Mouse (Mus musculus): ENCODE results near the gene Tbcd.

Gene Tbcd

DNA sequence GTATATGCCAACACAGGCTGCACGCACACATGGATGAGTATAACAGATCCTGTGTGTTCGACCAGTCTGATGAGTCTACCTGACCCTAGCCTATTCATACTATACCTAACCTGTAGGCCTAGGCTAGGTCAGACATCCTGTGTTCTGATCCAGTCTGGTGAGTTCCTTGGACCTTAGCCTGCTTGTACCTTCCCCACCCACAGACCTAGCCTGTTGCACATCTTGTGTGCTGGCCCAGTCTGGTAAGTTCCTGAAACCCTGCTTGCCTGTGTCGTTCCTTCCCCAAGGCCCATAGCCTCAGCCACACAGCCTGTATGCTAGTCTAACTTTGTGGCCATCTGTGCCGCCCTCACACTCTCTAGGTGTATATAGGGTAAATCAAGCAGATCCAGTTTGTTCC, 112.5 kb downstream of the Tbcd start:
- DNase-seq (ENCODE audit: low spot score) = no peak

GRCm38 (mm10) chr11:121581856-121582255, 130.1 kb downstream of the Tbcd start:
- DNase-seq (ENCODE audit: low spot score) = no peak

GRCm38 (mm10) chr11:121597254-121597653, 145.5 kb downstream of the Tbcd start:
- no peak for DNase-seq (ENCODE audit: low spot score)

DNA sequence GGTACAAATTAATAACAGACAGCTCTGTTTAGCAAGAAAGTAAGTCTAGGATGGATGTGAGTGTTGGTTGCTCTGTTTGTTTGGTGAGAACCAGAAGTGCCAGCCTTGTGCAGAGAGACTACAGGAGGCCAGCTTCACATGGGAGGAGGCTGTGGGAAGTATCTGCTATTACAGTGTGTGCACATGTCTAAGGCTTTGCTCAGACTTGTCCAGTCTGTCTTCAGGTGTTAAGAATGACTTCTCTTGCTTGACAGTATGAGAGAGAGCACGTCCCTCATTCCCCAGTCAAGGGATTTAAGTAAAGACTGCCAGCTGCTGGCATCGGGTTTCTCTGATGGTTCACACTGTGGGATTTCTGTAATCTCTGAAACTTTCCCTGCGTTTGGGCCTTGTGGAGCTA, 149.7 kb downstream of the Tbcd start:
- no peak for DNase-seq (ENCODE audit: low spot score)

DNA sequence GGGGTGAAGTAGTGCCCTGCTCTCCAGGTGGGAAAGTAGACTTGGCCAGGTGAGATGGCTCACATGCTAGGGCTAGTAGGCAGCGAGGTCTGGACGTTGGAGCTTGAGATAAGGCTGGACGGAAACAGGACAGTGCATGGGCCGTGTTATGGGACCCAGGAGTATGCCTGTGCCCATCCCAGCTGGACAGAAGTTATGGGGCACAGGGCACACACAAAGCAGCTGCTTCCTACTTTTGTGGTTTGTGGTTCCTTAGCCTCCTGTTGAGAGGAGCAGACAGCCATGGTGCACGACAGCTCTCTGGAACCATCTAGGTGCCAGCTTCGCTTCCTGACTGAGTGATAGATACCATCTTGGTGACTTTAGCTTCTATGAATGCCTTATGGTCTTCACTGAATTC, 153.9 kb downstream of the Tbcd start:
- no peak for DNase-seq (ENCODE audit: low spot score)

DNA sequence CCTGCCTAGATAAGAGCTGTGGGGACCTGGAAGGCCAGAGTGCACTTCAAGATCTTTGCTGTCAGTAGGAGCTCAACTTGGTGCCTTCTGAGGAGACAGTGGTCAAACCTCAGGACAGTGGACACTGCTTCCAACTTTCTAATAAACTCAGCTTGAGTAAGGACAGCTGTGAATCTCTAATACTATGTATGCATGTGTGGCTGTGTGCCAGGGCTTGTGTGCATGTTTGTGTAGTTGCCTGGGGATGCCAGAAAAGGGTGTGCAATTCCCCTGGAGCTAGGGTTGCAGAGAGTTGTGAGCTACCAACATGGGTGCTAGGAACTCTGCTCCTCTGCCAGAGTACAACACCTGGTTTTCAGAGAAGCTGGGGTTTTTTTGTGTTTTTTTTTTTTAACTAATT, 159.2 kb downstream of the Tbcd start:
- no peak for DNase-seq (ENCODE audit: low spot score)

- DNase-seq (ENCODE audit: low spot score) = no peak
Observed at GRCm38 (mm10) chr11:121615961-121616485, 164.3 kb downstream of the Tbcd start.

GRCm38 (mm10) chr11:121616501-121616900, 164.8 kb downstream of the Tbcd start:
- DNase-seq (ENCODE audit: low spot score) = no peak

GRCm38 (mm10) chr11:121617371-121617770, 165.6 kb downstream of the Tbcd start:
- DNase-seq (ENCODE audit: low spot score) = no peak

DNA sequence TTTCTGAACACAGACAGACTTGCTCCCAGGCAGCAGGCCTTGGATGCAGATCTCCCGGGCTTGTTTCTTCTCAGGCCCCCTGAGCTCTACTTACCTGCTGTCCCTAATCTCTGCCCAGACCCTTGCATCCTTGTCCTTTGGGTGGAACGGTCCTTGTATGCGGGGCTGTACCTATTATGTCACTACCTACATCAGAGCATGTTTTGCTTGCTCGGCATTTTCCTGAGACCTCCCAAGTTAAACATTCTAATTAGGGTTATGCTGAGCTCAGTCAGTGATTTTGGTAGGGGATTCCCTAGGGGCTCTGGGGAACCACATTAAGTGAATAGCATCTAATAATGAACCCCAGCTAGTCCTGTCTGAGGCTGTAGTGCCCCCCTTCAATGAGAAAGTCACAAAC, 173.3 kb downstream of the Tbcd start:
- no peak for DNase-seq (ENCODE audit: low spot score)

DNA sequence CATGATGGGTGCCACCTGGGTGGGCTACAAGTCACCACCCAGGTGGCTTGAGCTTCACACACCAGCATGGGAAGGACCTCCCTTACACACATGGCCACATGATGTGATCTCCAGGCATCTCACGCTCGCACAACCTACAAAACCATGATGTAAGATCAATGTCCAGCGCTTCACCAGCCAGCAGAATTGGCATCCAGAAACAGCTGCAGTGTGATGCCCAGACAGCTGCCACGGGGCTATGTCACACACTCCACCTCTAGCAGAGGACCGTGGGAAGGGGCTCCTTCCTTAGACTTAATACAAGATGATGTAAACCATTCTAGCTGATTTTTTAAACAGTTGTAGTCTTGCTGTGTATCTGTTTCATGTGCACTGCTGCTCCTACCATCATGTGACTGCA, 175.8 kb downstream of the Tbcd start:
- DNase-seq (ENCODE audit: low spot score) = no peak

DNA sequence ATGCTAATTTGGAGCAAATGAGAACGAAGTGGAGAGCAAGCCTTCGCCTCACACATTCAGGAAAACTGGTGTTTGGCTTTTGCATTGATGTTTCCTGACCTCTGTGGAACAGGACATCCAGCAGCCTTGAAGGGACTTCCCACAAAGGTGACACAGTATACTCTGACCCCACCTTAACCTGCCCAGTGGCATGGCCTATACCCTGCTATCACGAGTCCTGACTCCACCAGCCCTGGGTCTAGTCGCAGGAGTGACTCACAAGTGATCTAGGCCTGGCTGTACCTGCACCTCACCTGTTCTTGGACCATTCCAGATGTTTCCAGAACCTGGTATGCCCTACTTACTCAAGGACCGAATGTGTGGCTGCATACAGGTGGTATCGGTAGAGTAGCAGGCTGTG, 177.8 kb downstream of the Tbcd start:
- no peak for DNase-seq (ENCODE audit: low spot score)

- DNase-seq (ENCODE audit: low spot score) = no peak
Observed at GRCm38 (mm10) chr11:121630406-121630805, 178.7 kb downstream of the Tbcd start.

- no peak for DNase-seq (ENCODE audit: low spot score)
Observed at GRCm38 (mm10) chr11:121631410-121631809, 179.7 kb downstream of the Tbcd start.

DNA sequence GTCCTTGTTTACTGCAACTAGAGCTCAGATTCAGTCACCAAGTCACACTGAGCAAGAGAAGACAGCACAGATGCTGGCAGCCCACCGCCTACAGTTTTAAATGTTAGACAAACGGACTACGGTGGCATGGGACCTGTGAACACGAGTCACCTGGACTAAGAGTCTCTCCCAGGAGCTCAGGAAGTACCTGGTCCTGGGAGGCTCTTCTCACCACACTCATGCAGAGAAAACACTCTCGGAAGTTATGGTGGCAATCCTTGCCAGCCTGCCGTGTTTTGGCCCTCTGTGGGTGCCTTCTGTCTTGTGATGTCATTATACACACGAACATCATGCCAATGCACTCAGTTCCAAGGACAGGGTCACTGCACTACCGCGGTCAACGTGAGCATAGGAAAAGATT, 184.9 kb downstream of the Tbcd start:
- DNase-seq (ENCODE audit: low spot score) = no peak

GRCm38 (mm10) chr11:121641501-121642145, 189.9 kb downstream of the Tbcd start:
- no peak for DNase-seq (ENCODE audit: low spot score)

GRCm38 (mm10) chr11:121645394-121645793, 193.6 kb downstream of the Tbcd start:
- no peak for DNase-seq (ENCODE audit: low spot score)

DNA sequence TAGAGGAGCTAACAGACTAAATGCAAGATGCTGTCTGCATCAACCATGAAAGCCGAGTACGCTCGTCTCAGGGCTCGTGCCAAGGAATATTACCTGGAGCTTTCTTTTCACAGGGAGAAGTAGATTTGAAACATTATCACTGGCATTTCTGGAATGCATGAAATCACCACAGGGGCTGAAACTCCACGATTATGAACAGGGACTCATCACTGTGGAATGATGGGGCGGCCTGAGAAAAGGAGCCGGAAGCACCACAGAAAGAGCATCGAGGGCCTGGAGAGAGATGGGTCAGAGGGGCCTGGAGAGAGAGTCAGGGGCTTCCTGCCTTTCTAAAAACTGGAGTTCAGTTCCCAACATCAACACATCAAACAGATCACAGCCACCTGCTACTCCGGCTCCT, 195.6 kb downstream of the Tbcd start:
- no peak for DNase-seq (ENCODE audit: low spot score)

DNA sequence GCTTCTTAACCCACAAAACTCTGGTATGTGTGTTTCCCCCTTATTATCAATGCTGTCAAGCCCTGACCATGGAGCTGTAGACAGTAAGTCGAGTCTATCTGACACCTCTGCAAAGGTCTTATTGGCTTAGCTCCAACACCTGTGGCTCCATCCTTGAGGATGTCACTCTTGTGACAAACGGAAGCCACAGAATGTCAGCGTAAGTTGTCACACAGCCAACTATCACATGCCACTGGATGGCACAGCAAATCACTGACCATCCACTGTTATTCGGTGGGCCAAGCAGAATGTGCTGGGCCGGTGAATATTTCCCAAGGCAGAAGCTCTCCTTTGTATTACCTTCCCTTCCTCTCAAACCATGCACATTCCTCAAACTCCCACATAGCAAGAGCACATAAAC, 196.4 kb downstream of the Tbcd start:
- no peak for DNase-seq (ENCODE audit: low spot score)

GRCm38 (mm10) chr11:121649900-121650299, 198.2 kb downstream of the Tbcd start:
- peak; percentile 60 for DNase-seq (ENCODE audit: low spot score)

DNA sequence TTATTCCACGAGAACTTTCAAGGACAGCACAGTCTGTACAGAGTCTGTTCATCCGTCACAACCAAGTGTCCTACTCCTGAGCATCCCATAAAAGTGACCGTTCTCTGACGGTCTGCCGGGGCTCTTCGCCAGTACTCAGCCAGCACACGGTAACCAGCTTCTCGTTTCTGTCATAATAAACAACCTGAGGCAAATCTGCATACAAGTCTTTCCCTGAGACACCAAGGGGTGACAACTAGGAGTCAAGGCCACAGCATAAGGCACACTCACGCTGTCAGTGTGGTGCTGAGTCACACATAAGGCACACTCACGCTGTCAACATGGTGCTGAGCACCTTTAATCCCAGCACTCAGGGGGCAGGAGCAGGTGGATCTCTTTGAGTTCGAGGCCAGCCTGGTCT, 198.9 kb downstream of the Tbcd start:
- DNase-seq (ENCODE audit: low spot score) = no peak

DNA sequence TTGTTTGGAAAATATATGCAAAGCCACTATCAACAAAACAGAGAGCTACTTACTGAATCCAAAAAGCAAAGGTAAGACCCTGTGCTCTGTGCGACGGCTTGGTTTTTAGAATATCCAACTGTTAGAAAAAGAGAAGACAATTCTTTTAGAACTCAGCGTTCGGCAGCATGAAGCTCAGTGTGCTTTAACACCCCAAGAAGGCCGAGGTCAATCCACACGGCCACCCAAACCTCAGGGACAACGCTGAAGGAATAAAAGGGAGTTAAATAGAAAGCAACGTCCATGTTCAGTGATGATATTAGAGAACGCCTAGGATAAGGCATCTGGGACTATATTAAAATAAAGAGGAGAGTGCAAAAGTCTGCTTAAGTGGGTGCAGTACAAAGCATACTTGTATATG, 199.8 kb downstream of the Tbcd start:
- DNase-seq (ENCODE audit: low spot score) = no peak

- DNase-seq (ENCODE audit: low spot score) = no peak
Observed at GRCm38 (mm10) chr11:121651983-121652382, 200.2 kb downstream of the Tbcd start.

GRCm38 (mm10) chr11:121652547-121653305, 201.0 kb downstream of the Tbcd start:
- peak; percentile 53 for DNase-seq (ENCODE audit: low spot score)
